Mouse (Mus musculus) stomach, embryonic 15.5 days (tissue): ENCODE results near the gene Sugct. TPM values are rescaled to one million over a fixed set of nuclear protein-coding genes. Genes with fewer than 3 reads are reported as not detected.

Experiments
- ATAC-seq: fragments of 200-750 bp; cut with Nextera tagmentation; 2 replicates; pipeline ENCODE4 v1.8.0; 2017; ENCODE audit warnings: low read depth, moderate number of reproducible peaks, moderate TSS enrichment; ENCODE audit not compliant: insufficient read depth, low FRiP score
- H3K27ac ChIP-seq: fragments of 300-500 bp; sonication (generic); 2 replicates; pipeline ENCODE4 v1.5.1; 2015; ENCODE audit warnings: mild to moderate bottlenecking, inconsistent platforms
- H3K27me3 ChIP-seq: fragments of 300-500 bp; sonication (generic); replicated peaks from 2 replicates; pipeline ENCODE4 v1.6.1; 2015; ENCODE audit warnings: inconsistent platforms
- H3K36me3 ChIP-seq: fragments of 300-500 bp; sonication (generic); 2 replicates; pipeline ENCODE4 v1.6.1; 2015; ENCODE audit warnings: inconsistent platforms
- H3K4me1 ChIP-seq: fragments of 300-500 bp; sonication (generic); 2 replicates; pipeline ENCODE4 v1.6.1; 2015; ENCODE audit warnings: inconsistent platforms
- H3K4me2 ChIP-seq: fragments of 300-500 bp; sonication (generic); 2 replicates; pipeline ENCODE4 v1.6.1; 2015; ENCODE audit warnings: mild to moderate bottlenecking, inconsistent platforms
- H3K4me3 ChIP-seq: fragments of 300-500 bp; sonication (generic); replicated peaks from 2 replicates; pipeline ENCODE4 v1.5.1; 2015; ENCODE audit warnings: inconsistent platforms
- H3K9ac ChIP-seq: fragments of 300-500 bp; sonication (generic); 2 replicates; pipeline ENCODE4 v1.6.1; 2015; ENCODE audit warnings: inconsistent platforms
- H3K9me3 ChIP-seq: fragments of 300-500 bp; sonication (generic); 2 replicates; pipeline ENCODE4 v1.6.1; 2016; ENCODE audit warnings: inconsistent platforms
- whole genome bisulfite sequencing: fragments of 180-500 bp; shearing (Covaris S2); methylation state at CpG from one replicate; pipeline ENCODE4 v1.1.7; 2015; 5-methylcytosine and 5-hydroxymethylcytosine counted together
- polyA plus RNA-seq: library from polyadenylated mRNA; unstranded; fragments of >200 nt; fragmentation: Nextera tagmentation; extraction: Ambion mirVana; gene quantifications from 2 replicates; pipeline ENCODE4 v1.2.1, GENCODE M21; 2015

Sugct gene
- polyA plus RNA-seq, 1 experiment from 2014 or later = 5.5 TPM

- Histone ChIP-seq H3K4me1 (no peaks in the 10 kb centered on the region), H3K27ac (no peak overlapping the region), H3K36me3 (no peaks in the 10 kb centered on the region), H3K9me3 (no peaks in the 10 kb centered on the region), H3K9ac (no peak overlapping the region), H3K4me3 (no peak overlapping the region), H3K27me3 (no peaks in the 10 kb centered on the region), H3K4me2 (no peak overlapping the region)
- no peak for ATAC-seq
These were observed 482.7 kb downstream of the Sugct start for GRCm38 (mm10) chr13:17212681-17213080.

GRCm38 (mm10) chr13:17190180-17190762 lies 505.1 kb downstream of the Sugct start:
- no peaks in the 10 kb centered on the region for H3K9me3 ChIP-seq
- no peak overlapping the region for H3K9ac ChIP-seq
- H3K27ac ChIP-seq = no peak overlapping the region
- 41% methylated on average over 3 of the region's 3 CpGs for WGBS
- no peak overlapping the region for H3K4me2 ChIP-seq
- H3K4me1 ChIP-seq = peaks cover 4% of the 10 kb centered on the region
- no peaks in the 10 kb centered on the region for H3K36me3 ChIP-seq
- no peak overlapping the region for H3K4me3 ChIP-seq
- ATAC-seq = no peak
- no peaks in the 10 kb centered on the region for H3K27me3 ChIP-seq

GRCm38 (mm10) chr13:17185253-17185652 lies 510.1 kb downstream of the Sugct start:
- WGBS = 16% methylated on average over 8 of the region's 8 CpGs
- H3K9ac ChIP-seq = no peak overlapping the region
- H3K4me3 ChIP-seq = no peak overlapping the region
- no peak for ATAC-seq
- no peaks in the 10 kb centered on the region for H3K27me3 ChIP-seq
- no peak overlapping the region for H3K27ac ChIP-seq
- H3K9me3 ChIP-seq = no peaks in the 10 kb centered on the region
- no peaks in the 10 kb centered on the region for H3K36me3 ChIP-seq
- H3K4me1 ChIP-seq = peaks cover 5% of the 10 kb centered on the region
- H3K4me2 ChIP-seq = no peak overlapping the region

- Histone ChIP-seq H3K36me3 (no peaks in the 10 kb centered on the region), H3K4me3 (no peak overlapping the region), H3K4me1 (no peaks in the 10 kb centered on the region), H3K9me3 (no peaks in the 10 kb centered on the region), H3K27ac (no peak overlapping the region), H3K9ac (no peak overlapping the region), H3K4me2 (no peak overlapping the region), H3K27me3 (no peaks in the 10 kb centered on the region)
- WGBS = 69% methylated on average over 3 of the region's 3 CpGs
- no peak for ATAC-seq
These were observed 529.4 kb downstream of the Sugct start for GRCm38 (mm10) chr13:17165917-17166316.

- Histone ChIP-seq H3K27me3 (no peaks in the 10 kb centered on the region), H3K27ac (no peak overlapping the region), H3K9me3 (no peaks in the 10 kb centered on the region), H3K4me3 (no peak overlapping the region), H3K36me3 (no peaks in the 10 kb centered on the region), H3K4me2 (no peak overlapping the region), H3K9ac (no peak overlapping the region), H3K4me1 (no peaks in the 10 kb centered on the region)
- no peak for ATAC-seq
- 55% methylated on average over 3 of the region's 3 CpGs for WGBS
These were observed 530.6 kb downstream of the Sugct start for GRCm38 (mm10) chr13:17164721-17165120.

GRCm38 (mm10) chr13:17146441-17146992 lies 548.8 kb downstream of the Sugct start:
- no peaks in the 10 kb centered on the region for H3K4me1 ChIP-seq

GRCm38 (mm10) chr13:17116073-17116472 lies 579.3 kb downstream of the Sugct start:
- H3K4me3 ChIP-seq = no peak overlapping the region
- 47% methylated on average over 3 of the region's 3 CpGs for WGBS
- no peaks in the 10 kb centered on the region for H3K36me3 ChIP-seq
- no peaks in the 10 kb centered on the region for H3K27me3 ChIP-seq
- no peak overlapping the region for H3K4me2 ChIP-seq
- H3K4me1 ChIP-seq = no peaks in the 10 kb centered on the region
- H3K9me3 ChIP-seq = no peaks in the 10 kb centered on the region
- ATAC-seq = no peak
- no peak overlapping the region for H3K27ac ChIP-seq
- H3K9ac ChIP-seq = no peak overlapping the region

More at GRCm38 (mm10) chr13:17146441-17146992, 548.8 kb downstream of the Sugct start:
- Histone ChIP-seq H3K4me2 (no peak overlapping the region), H3K36me3 (no peaks in the 10 kb centered on the region), H3K4me3 (no peak overlapping the region), H3K27me3 (no peaks in the 10 kb centered on the region), H3K27ac (no peak overlapping the region), H3K9ac (no peak overlapping the region), H3K9me3 (no peaks in the 10 kb centered on the region)
- ATAC-seq = no peak

GRCm38 (mm10) chr13:17102372-17102771 lies 593.0 kb downstream of the Sugct start:
- Histone ChIP-seq H3K4me2 (no peak overlapping the region), H3K36me3 (no peaks in the 10 kb centered on the region), H3K9ac (no peak overlapping the region), H3K9me3 (no peaks in the 10 kb centered on the region), H3K4me3 (no peak overlapping the region), H3K27me3 (no peaks in the 10 kb centered on the region), H3K4me1 (no peaks in the 10 kb centered on the region), H3K27ac (no peak overlapping the region)
- 62% methylated on average over 1 of the region's 1 CpGs for WGBS
- no peak for ATAC-seq

- H3K4me1 ChIP-seq = no peaks in the 10 kb centered on the region; the same call in 1 of the 2 replicates
- H3K9ac ChIP-seq = no peak overlapping the region
- H3K27ac ChIP-seq = no peak overlapping the region
- H3K36me3 ChIP-seq = no peaks in the 10 kb centered on the region
- H3K4me3 ChIP-seq = no peak overlapping the region
- no peak overlapping the region for H3K4me2 ChIP-seq
- 16% methylated on average over 2 of the region's 2 CpGs for WGBS
- H3K9me3 ChIP-seq = no peaks in the 10 kb centered on the region
- ATAC-seq = peak; percentile 50; the same call in 1 of the 2 replicates
- H3K27me3 ChIP-seq = no peaks in the 10 kb centered on the region
These were observed 608.8 kb downstream of the Sugct start for GRCm38 (mm10) chr13:17086547-17086946.

GRCm38 (mm10) chr13:17086146-17086545 lies 609.2 kb downstream of the Sugct start:
- Histone ChIP-seq H3K9ac (no peak overlapping the region), H3K27me3 (no peaks in the 10 kb centered on the region), H3K9me3 (no peaks in the 10 kb centered on the region), H3K4me3 (no peak overlapping the region), H3K4me2 (no peak overlapping the region), H3K4me1 (no peaks in the 10 kb centered on the region; the same call in 1 of the 2 replicates), H3K27ac (no peak overlapping the region), H3K36me3 (no peaks in the 10 kb centered on the region)
- no peak; the same call in 1 of the 2 replicates for ATAC-seq

GRCm38 (mm10) chr13:17084946-17085852 lies 610.2 kb downstream of the Sugct start:
- no peaks in the 10 kb centered on the region for H3K36me3 ChIP-seq
- H3K27ac ChIP-seq = no peak overlapping the region
- no peaks in the 10 kb centered on the region for H3K27me3 ChIP-seq
- no peak overlapping the region for H3K4me2 ChIP-seq
- H3K9ac ChIP-seq = no peak overlapping the region
- no peaks in the 10 kb centered on the region; the same call in 1 of the 2 replicates for H3K4me1 ChIP-seq
- 41% methylated on average over 6 of the region's 6 CpGs for WGBS
- ATAC-seq = no peak
- H3K9me3 ChIP-seq = no peaks in the 10 kb centered on the region
- no peak overlapping the region for H3K4me3 ChIP-seq

GRCm38 (mm10) chr13:17081618-17082017 lies 613.7 kb downstream of the Sugct start:
- 63% methylated on average over 2 of the region's 2 CpGs for WGBS
- no peak overlapping the region for H3K4me3 ChIP-seq
- H3K9me3 ChIP-seq = no peaks in the 10 kb centered on the region
- H3K36me3 ChIP-seq = no peaks in the 10 kb centered on the region
- no peak for ATAC-seq
- no peak overlapping the region for H3K9ac ChIP-seq
- H3K4me2 ChIP-seq = no peak overlapping the region
- H3K27ac ChIP-seq = no peak overlapping the region
- H3K4me1 ChIP-seq = no peaks in the 10 kb centered on the region; the same call in 1 of the 2 replicates
- no peaks in the 10 kb centered on the region for H3K27me3 ChIP-seq
